In the genomic region with DNA sequence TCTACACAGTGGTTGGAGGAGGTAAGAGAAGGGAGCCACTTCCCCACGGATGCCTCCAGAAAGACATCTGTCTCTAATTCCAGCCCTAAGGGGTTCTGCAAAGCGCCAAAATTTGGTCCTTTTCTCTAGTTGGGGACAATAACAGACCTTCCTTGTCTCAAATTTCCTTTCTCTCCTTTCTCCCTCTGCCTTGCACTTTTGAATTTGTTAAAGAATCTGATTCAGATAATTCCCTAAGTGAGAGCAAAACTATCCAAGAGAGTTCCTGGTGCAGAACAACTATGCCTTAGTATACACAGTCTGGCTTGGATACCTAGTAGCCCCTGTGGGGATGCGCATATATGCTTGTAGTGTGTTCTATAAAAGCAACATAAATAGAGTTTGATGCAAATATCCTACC, we compare ENCODE assay signal across 26 mouse cellular contexts. TPM values are rescaled to one million over a fixed set of nuclear protein-coding genes. Genes with fewer than 3 reads are reported as not detected.
"Had no signal": no experiment of that assay in that cellular context is flagged by ENCODE, and none has a peak within 500 bp of the region (broad histone marks: within the 10 kb centered on the region; RNA-seq: fewer than 3 reads in every experiment).

No protein-coding gene starts in this region.

- H3K36me3 ChIP-seq: lung, embryonic 15.5 days; midbrain, embryonic 12.5 days; midbrain, embryonic 15.5 days; neural tube, embryonic 12.5 days had no signal

- H3K4me2 ChIP-seq: lung, embryonic 15.5 days; midbrain, embryonic 12.5 days; midbrain, embryonic 15.5 days; neural tube, embryonic 12.5 days had no signal

- H3K27ac ChIP-seq: liver, embryonic 14.5 days; lung, embryonic 15.5 days; macrophage; midbrain, embryonic 12.5 days; midbrain, embryonic 15.5 days; neural tube, embryonic 12.5 days had no signal

- ATAC-seq: lung, postnatal 0 days; midbrain, embryonic 15.5 days had no signal

- H3K9me3 ChIP-seq: lung, embryonic 15.5 days; midbrain, embryonic 12.5 days; midbrain, embryonic 15.5 days; neural tube, embryonic 12.5 days had no signal

- DNase-seq: lung, adult 18-20 months; lung, postnatal 14 days; lung, postnatal 36 days; retina, postnatal 1 day; right cerebral cortex, adult 18-20 months; right cerebral cortex, postnatal 25 days; right cerebral cortex, postnatal 4 days; spleen, adult 18-20 months; thymus, adult 18-20 months; thymus, postnatal 25 days had no signal

- H3K9ac ChIP-seq: liver, embryonic 14.5 days; lung, embryonic 15.5 days; midbrain, embryonic 12.5 days; midbrain, embryonic 15.5 days; neural tube, embryonic 12.5 days had no signal

- H3K4me3 ChIP-seq: lung, embryonic 15.5 days; megakaryocyte, embryonic 14.5 days; midbrain, embryonic 12.5 days; midbrain, embryonic 15.5 days; neural tube, embryonic 12.5 days had no signal

RNA-seq across cellular contexts. Expression of a gene that starts 4.8 kb away (rescaled TPM):
- polyA plus RNA-seq: liver, embryonic 14.5 days; liver, embryonic 16.5 days; lung, embryonic 15.5 days; lung, postnatal 0 days; macrophage; small intestine, adult 2 months; stomach, embryonic 14.5 days; stomach, embryonic 16.5 days; thymus, postnatal 0 days; urinary bladder, adult 2 months had no signal

RNA-seq across cellular contexts. Expression of a gene that starts 56.9 kb away (rescaled TPM):
- polyA plus RNA-seq: liver, embryonic 14.5 days; liver, embryonic 16.5 days; lung, embryonic 15.5 days; lung, postnatal 0 days; macrophage; midbrain, embryonic 12.5 days; midbrain, embryonic 15.5 days; midbrain, postnatal 0 days; neural tube, embryonic 12.5 days; neural tube, embryonic 14.5 days; small intestine, adult 2 months; stomach, embryonic 14.5 days; stomach, embryonic 16.5 days; thymus, postnatal 0 days; urinary bladder, adult 2 months had no signal
